Mouse (Mus musculus) stomach, postnatal 0 days (tissue): ENCODE measurements around the gene Peak1.

ENCODE experiments used
- CTCF ChIP-seq: IDR thresholded peaks from 2 replicates; pipeline ENCODE4 v1.5.1; 2016; ENCODE audit warnings: antibody characterized with exemption, low read depth, mild to moderate bottlenecking, moderate library complexity
- EP300 ChIP-seq: optimal IDR thresholded peaks from 2 replicates; pipeline ENCODE3; 2016; ENCODE audit warnings: antibody characterized with exemption

DNA sequence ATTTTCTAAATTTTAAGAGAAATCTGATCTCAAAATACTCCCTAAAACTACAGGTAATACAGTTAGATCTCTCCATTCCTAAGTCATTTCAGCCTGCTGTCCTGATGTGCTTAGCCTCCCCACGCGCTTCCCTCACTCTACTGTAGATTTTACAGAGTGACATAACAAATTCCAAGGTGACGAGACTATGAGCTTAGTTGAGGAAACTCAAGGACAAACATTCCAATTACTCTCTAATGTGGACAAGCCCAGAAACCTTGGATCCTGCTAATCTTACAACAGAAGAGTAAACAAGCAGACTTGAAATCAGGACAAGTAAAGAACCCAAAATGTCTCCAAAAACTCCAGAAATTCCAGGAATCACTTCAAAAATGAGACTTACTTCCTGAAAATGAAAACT is 58.6 kb downstream of the Peak1 start:
- TF ChIP-seq CTCF, result no peak
- no peak for TF ChIP-seq EP300
